Mouse (Mus musculus): Measurements from ENCODE around the gene Gm6482. TPM values are rescaled to one million over a fixed set of nuclear protein-coding genes. Genes with fewer than 3 reads are reported as not detected.

Gene Gm6482
- polyA plus RNA-seq (2012; rRNA removed): not detected in 2 replicates

GRCm38 (mm10) chr14:41408181-41408580, at the start of gene Gm6482:
Gm6482 (minus strand) TSS chr14:41408281.

GRCm38 (mm10) chr14:41453418-41453817, 45.3 kb upstream of the Gm6482 start, which contains the start of gene Gm7954:
Gm7954 (minus strand) TSS chr14:41453518.

GRCm38 (mm10) chr14:41386279-41386678, 21.8 kb downstream of the Gm6482 start, which contains the start of gene Gm7945:
Gm7945 (minus strand) TSS chr14:41386379.

Other genes starting within 250 kb of the Gm6482 start
- not detected in 2 replicates for gene Sftpd, start 223.1 kb downstream of the Gm6482 start, polyA plus RNA-seq (2012; rRNA removed)
- gene Gm2832, start 129.5 kb downstream of the Gm6482 start, polyA plus RNA-seq (2012; rRNA removed): not detected in 2 replicates
- not detected in 2 replicates for gene Gm5798, start 59.7 kb downstream of the Gm6482 start, polyA plus RNA-seq (2012; rRNA removed)
- gene Gm7945, start 21.9 kb downstream of the Gm6482 start, polyA plus RNA-seq (2012; rRNA removed): not detected in 2 replicates
- not detected in 2 replicates for gene Gm7954, start 45.2 kb upstream of the Gm6482 start, polyA plus RNA-seq (2012; rRNA removed)
- gene Gm3486, start 81.2 kb upstream of the Gm6482 start, polyA plus RNA-seq (2012; rRNA removed): not detected in 2 replicates
- gene Gm7970, start 147.3 kb upstream of the Gm6482 start, polyA plus RNA-seq (2012; rRNA removed): not detected in 2 replicates
- not detected in 2 replicates for gene 1700049E17Rik2, start 164.9 kb upstream of the Gm6482 start, polyA plus RNA-seq (2012; rRNA removed)
- not detected in 2 replicates for gene Gm3072, start 216.3 kb upstream of the Gm6482 start, polyA plus RNA-seq (2012; rRNA removed)
- not detected in 2 replicates for gene Gm3676, start 238.2 kb upstream of the Gm6482 start, polyA plus RNA-seq (2012; rRNA removed)

Data from liver, embryonic 14 days (tissue).